Mouse (Mus musculus) neural tube, embryonic 11.5 days (tissue): ENCODE data around the gene Dnajb1. TPM values are rescaled to one million over a fixed set of nuclear protein-coding genes. Genes with fewer than 3 reads are reported as not detected.

Experiments
- ATAC-seq: fragments of 200-750 bp; cut with Nextera tagmentation; 2 replicates; pipeline ENCODE4 v1.8.0; 2017; ENCODE audit warnings: moderate number of reproducible peaks, mild to moderate bottlenecking, moderate TSS enrichment, moderate library complexity; ENCODE audit not compliant: insufficient read depth, low FRiP score, low TSS enrichment
- DNase-seq: peaks from one replicate; pipeline ENCODE4 v3.0.0-alpha.2; 2015; ENCODE audit warnings: low spot score
- H3K27ac ChIP-seq: fragments of 300-500 bp; sonication (generic); 2 replicates; pipeline ENCODE4 v1.5.1; 2014; ENCODE audit warnings: low read depth, mild to moderate bottlenecking, low read length
- H3K27me3 ChIP-seq: fragments of 300-500 bp; sonication (generic); 2 replicates; pipeline ENCODE4 v1.6.1; 2014; ENCODE audit warnings: mild to moderate bottlenecking, low read length, mixed read lengths; ENCODE audit not compliant: control insufficient read depth, insufficient read depth
- H3K36me3 ChIP-seq: fragments of 300-500 bp; sonication (generic); 2 replicates; pipeline ENCODE4 v1.6.1; 2014; ENCODE audit warnings: mild to moderate bottlenecking, low read length, moderate library complexity, mixed read lengths; ENCODE audit not compliant: control insufficient read depth, insufficient read depth
- H3K4me1 ChIP-seq: fragments of 300-500 bp; sonication (generic); 2 replicates; pipeline ENCODE4 v1.6.1; 2014; ENCODE audit warnings: low read length, mixed read lengths; ENCODE audit not compliant: control insufficient read depth, insufficient read depth
- H3K4me2 ChIP-seq: fragments of 300-500 bp; sonication (generic); 2 replicates; pipeline ENCODE4 v1.6.1; 2014; ENCODE audit warnings: low read depth, mild to moderate bottlenecking, moderate library complexity
- H3K4me3 ChIP-seq: fragments of 300-500 bp; sonication (generic); 2 replicates; pipeline ENCODE4 v1.5.1; 2014; ENCODE audit warnings: low read depth, low read length
- H3K9ac ChIP-seq: fragments of 300-500 bp; sonication (generic); 2 replicates; pipeline ENCODE4 v1.6.1; 2014; ENCODE audit warnings: mild to moderate bottlenecking, low read length
- H3K9me3 ChIP-seq: fragments of 300-500 bp; sonication (generic); 2 replicates; pipeline ENCODE4 v1.6.1; 2016; ENCODE audit warnings: low read length; ENCODE audit not compliant: control insufficient read depth
- WGBS: fragments of 180-500 bp; shearing (Covaris S2); extraction: QIAGEN DNeasy Blood & Tissue Kit; methylation state at CpG from one replicate; pipeline ENCODE4 v1.1.7; 2014; 5-methylcytosine and 5-hydroxymethylcytosine counted together
- polyA plus RNA-seq: library from polyadenylated mRNA; unstranded; fragments of >200 nt; fragmentation: Nextera tagmentation; extraction: Ambion mirVana; gene quantifications from 2 replicates; pipeline ENCODE4 v1.2.1, GENCODE M21; 2014

Dnajb1 gene
- polyA plus RNA-seq, 1 experiment from 2014 or later, result 68.9 TPM

DNA sequence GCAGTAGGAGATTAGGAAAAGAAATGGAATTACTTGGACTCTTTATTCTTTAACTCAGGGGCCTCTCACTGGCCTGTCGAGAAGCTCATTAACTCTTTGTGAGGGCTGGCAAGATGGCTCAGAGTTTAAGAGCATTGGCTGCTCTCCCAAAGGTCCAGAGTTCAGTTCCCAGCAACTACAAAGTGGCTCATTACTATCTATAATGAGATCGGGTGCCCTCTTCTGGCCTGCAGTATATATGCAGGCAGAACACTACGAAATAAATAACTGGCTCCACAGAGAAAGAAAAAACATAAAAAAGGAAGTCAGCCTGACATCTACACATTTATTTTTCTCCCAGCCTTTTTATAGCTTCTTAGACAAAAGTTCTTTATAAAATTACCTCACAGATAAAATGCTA, 11.6 kb upstream of the Dnajb1 start:
- peaks cover 9% of the 10 kb centered on the region for H3K4me1 ChIP-seq
- 41% methylated on average over 3 of the region's 3 CpGs for WGBS
- ATAC-seq (no peak), DNase-seq (no peak)
- H3K27ac ChIP-seq, result no peak overlapping the region
- no peaks in the 10 kb centered on the region; the same call in 1 of the 2 replicates for H3K36me3 ChIP-seq
- H3K4me3 ChIP-seq, result no peak overlapping the region
- no peak overlapping the region for H3K4me2 ChIP-seq
- H3K27me3 ChIP-seq, result no peaks in the 10 kb centered on the region
- no peaks in the 10 kb centered on the region for H3K9me3 ChIP-seq
- H3K9ac ChIP-seq, result no peak overlapping the region

DNA sequence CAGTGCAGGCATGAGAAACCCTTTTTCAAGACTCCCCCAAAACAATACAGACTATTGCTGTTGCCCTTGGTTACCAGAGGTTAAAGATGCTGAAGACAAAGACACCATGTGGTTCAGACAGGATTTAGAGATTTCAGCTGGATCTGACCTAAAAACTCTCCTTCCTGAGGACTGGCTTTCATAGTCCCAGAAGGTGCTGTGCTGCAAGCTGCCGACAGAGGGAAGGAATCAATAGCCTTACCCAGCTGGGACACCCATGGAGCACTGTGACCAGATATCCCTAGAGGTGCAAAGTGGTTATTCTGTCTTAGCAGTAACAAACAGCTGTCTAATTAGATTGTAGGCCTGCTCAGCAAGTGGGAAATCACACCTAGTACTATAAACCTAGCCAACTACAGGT, 9.8 kb upstream of the Dnajb1 start:
- Histone ChIP-seq H3K4me1 (no peaks in the 10 kb centered on the region), H3K9me3 (no peaks in the 10 kb centered on the region), H3K9ac (no peak overlapping the region), H3K36me3 (no peaks in the 10 kb centered on the region), H3K4me3 (no peak overlapping the region), H3K27me3 (no peaks in the 10 kb centered on the region), H3K4me2 (no peak overlapping the region), H3K27ac (no peak overlapping the region)
- ATAC-seq (no peak), DNase-seq (no peak)
- 0% methylated on average over 1 of the region's 1 CpGs for WGBS

DNA sequence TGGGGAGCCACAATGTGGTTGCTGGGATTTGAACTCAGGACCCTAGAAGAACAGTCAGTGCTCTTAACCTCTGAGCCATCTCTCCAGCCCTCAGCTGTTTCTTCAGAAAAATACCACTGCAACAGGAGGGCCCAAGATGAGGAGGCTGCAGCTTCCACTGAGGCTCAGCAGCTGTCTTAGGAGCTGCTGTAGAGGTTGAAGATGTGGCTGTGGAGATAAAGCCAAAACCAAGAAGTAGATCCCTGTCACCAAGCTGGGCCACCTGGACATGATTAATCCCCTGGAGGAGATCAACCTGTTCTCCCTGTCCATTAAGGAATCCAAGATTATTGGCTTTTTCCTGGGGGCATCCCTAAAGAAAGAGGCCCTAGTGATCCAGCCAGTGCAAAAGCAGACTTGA, 8.2 kb upstream of the Dnajb1 start:
- Histone ChIP-seq H3K27me3 (no peaks in the 10 kb centered on the region), H3K4me3 (no peak overlapping the region), H3K36me3 (no peaks in the 10 kb centered on the region), H3K27ac (no peak overlapping the region), H3K9ac (no peak overlapping the region), H3K4me1 (no peaks in the 10 kb centered on the region), H3K9me3 (no peaks in the 10 kb centered on the region), H3K4me2 (no peak overlapping the region)
- ATAC-seq (no peak), DNase-seq (no peak)

DNA sequence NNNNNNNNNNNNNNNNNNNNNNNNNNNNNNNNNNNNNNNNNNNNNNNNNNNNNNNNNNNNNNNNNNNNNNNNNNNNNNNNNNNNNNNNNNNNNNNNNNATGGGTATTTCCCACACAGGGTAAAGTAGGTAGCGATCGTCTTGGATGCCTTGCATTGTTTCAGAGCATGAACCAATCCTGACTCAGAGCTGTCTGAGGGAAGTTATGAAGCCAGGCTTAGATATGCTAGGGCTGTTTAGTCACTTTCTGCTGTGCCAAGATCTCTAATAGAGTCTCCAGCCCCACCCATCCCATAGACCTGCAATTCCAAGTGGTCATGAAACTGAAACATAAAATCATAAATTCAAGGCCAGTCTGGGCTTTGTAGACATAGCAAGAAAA, 5.4 kb upstream of the Dnajb1 start:
- ATAC-seq (no peak), DNase-seq (no peak)
- H3K4me2 ChIP-seq, result no peak overlapping the region
- peaks cover 6% of the 10 kb centered on the region for H3K4me1 ChIP-seq
- H3K4me3 ChIP-seq, result no peak overlapping the region
- no peak overlapping the region for H3K27ac ChIP-seq
- no peaks in the 10 kb centered on the region for H3K9me3 ChIP-seq
- H3K36me3 ChIP-seq, result no peaks in the 10 kb centered on the region
- H3K27me3 ChIP-seq, result no peaks in the 10 kb centered on the region
- H3K9ac ChIP-seq, result no peak overlapping the region
- WGBS, result 81% methylated on average over 2 of the region's 2 CpGs

DNA sequence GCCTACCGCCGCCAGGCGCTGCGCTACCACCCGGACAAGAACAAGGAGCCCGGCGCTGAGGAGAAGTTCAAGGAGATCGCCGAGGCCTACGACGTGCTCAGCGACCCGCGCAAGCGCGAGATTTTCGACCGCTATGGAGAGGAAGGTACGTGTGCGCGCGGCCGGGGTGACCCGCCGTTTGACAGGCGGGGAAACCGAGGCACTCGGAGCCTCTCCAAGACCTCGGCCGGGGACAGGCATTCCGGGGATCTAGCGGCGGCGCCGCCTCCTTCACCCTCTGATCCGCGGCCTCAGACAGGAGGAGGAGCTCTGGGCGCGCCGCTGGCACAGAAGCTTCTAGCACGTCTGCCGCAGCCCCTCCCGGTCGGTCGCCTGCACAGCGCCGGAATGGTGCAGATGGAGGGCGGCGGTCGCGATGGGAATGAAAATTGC, 421 bp downstream of the Dnajb1 start:
- Histone ChIP-seq H3K9me3 (no peaks in the 10 kb centered on the region), H3K4me3 (peak overlapping the region; percentile 83), H3K9ac (peak overlapping the region; percentile 91), H3K27ac (peak overlapping the region; percentile 93), H3K27me3 (no peaks in the 10 kb centered on the region), H3K36me3 (peaks cover 13% of the 10 kb centered on the region), H3K4me1 (peaks cover 17% of the 10 kb centered on the region), H3K4me2 (peak overlapping the region; percentile 70)
- DNase-seq, result peak; percentile 81
- peak; percentile 69 for ATAC-seq
- WGBS, result under 1% methylated on average over 51 of the region's 51 CpGs

DNA sequence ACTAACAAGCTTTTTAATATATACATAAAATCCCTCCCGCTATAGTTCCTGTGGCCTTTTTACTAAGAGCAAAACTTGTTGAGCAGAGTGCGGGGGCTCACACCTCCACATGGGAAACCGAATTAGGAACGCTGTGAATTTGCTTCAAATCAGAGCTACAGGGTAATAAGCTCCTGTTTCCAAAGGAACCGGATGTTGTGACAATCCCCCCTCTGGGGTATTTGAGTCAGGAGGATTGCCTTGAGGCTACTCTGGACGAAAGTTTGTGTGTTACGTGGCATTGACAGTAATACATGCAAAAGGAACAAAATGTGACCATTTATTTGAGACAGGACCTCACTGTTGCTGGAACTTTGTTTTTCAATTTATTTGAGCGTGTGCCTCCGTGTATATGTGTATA, 1.1 kb downstream of the Dnajb1 start:
- Histone ChIP-seq H3K27ac (peak overlapping the region; percentile 93; the same call in 1 of the 2 replicates), H3K9ac (peak overlapping the region; percentile 91), H3K4me1 (peaks cover 17% of the 10 kb centered on the region), H3K4me2 (peak overlapping the region; percentile 70), H3K27me3 (no peaks in the 10 kb centered on the region), H3K4me3 (peak overlapping the region; percentile 83), H3K9me3 (no peaks in the 10 kb centered on the region), H3K36me3 (peaks cover 13% of the 10 kb centered on the region)
- 40% methylated on average over 9 of the region's 9 CpGs for WGBS
- ATAC-seq, result no peak
- no peak for DNase-seq

DNA sequence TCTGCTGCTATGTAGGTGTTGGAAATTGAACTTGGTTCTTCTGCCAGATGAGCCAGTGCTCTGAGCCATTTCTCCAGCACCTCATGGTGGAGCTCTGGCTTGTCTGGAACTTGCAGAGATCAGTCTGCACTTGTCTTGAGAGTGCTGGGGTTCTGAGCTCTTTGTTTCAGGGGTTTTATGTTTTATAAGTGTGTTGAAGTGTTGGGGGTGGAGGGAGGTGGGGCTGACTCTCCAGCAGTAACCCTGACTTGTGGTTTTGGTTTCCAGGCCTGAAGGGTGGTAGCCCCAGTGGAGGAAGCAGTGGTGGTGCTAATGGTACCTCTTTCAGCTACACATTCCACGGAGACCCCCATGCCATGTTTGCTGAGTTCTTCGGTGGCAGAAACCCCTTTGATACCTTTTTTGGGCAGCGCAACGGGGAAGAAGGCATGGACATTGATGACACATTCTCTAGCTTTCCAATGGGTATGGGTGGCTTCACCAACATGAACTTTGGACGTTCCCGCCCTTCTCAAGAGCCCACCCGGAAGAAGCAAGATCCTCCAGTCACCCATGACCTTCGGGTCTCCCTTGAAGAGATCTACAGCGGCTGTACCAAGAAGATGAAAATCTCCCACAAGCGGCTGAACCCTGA, 1.7 kb downstream of the Dnajb1 start:
- 94% methylated on average over 10 of the region's 10 CpGs for WGBS
- Histone ChIP-seq H3K4me1 (peaks cover 17% of the 10 kb centered on the region), H3K4me2 (peak overlapping the region; percentile 70), H3K36me3 (peaks cover 13% of the 10 kb centered on the region), H3K27ac (no peak overlapping the region), H3K9me3 (no peaks in the 10 kb centered on the region), H3K9ac (peak overlapping the region; percentile 91), H3K4me3 (peak overlapping the region; percentile 83), H3K27me3 (no peaks in the 10 kb centered on the region)
- DNase-seq (no peak), ATAC-seq (no peak)

DNA sequence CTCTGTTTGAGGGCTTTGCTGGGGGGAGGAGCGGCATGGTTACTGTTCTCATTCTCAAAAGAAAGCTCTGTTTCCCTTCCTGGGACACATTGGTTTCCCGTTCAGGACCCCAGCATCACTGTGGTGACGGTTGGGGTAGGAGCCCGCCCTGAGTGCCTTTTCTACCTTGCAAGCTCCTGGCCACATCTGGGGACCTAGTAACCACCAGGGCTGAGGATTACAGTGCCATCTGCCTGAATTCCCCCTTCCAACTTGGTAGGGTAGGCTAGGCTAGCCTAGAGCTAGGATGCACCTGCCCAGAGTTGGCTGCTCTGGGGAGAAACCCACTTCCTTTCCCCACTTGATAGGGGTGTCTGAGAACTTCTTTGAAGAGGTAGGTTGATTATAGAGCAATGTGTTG, 3.9 kb downstream of the Dnajb1 start:
- Histone ChIP-seq H3K4me1 (peaks cover 17% of the 10 kb centered on the region), H3K27me3 (no peaks in the 10 kb centered on the region), H3K36me3 (peaks cover 13% of the 10 kb centered on the region), H3K9me3 (no peaks in the 10 kb centered on the region), H3K4me2 (no peak overlapping the region), H3K27ac (no peak overlapping the region), H3K4me3 (no peak overlapping the region), H3K9ac (no peak overlapping the region)
- ATAC-seq (no peak), DNase-seq (no peak)
- 87% methylated on average over 4 of the region's 4 CpGs for WGBS

DNA sequence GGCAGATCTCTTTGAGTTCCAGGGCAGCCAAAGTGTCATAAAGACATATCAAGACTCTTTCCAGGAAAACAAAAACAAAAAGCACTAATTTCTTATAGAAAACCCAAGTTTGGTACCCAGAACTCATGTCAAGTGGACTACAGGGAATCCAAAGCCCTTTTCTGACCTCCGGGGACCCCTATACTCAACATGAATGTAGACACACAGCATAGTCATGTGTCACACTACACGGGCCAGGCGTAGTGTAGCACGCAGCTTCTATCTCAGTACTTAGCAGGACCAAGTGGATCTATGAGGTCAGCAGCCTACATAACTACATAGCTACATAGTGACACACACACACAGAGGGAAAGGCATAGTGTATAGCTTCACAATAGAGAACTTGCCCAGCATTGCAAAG, 5.7 kb downstream of the Dnajb1 start:
- 98% methylated on average over 4 of the region's 4 CpGs for WGBS

More for the DNA sequence above, 5.7 kb downstream of the Dnajb1 start:
- H3K27me3 ChIP-seq, result no peaks in the 10 kb centered on the region
- no peaks in the 10 kb centered on the region for H3K9me3 ChIP-seq
- H3K4me1 ChIP-seq, result peaks cover 11% of the 10 kb centered on the region
- H3K9ac ChIP-seq, result no peak overlapping the region
- no peak overlapping the region for H3K4me2 ChIP-seq
- peaks cover 13% of the 10 kb centered on the region for H3K36me3 ChIP-seq
- H3K4me3 ChIP-seq, result no peak overlapping the region
- no peak for ATAC-seq
- no peak for DNase-seq
- no peak overlapping the region for H3K27ac ChIP-seq
